Mouse (Mus musculus) ES-E14 (cell line): Measurements from ENCODE around the gene Ttc9c. TPM values are rescaled to one million over a fixed set of nuclear protein-coding genes. Genes with fewer than 3 reads are reported as not detected.
"Not testable (repeated sequence)": the region's sequence is repeated elsewhere in the genome, so short reads cannot be mapped to it uniquely, and the experiment has no call there.

Experiments
- DNase-seq: peaks from one replicate; pipeline ENCODE4 v3.0.0-alpha.2; 2013; ENCODE audit warnings: low read depth, low spot score
- H3K27ac ChIP-seq: 2 replicates; pipeline ENCODE4 v1.5.1; 2012; ENCODE audit warnings: low read depth, mild to moderate bottlenecking, low read length, moderate library complexity, mixed read lengths; ENCODE audit not compliant: poor library complexity, insufficient read depth, severe bottlenecking
- H3K36me3 ChIP-seq: 2 replicates; pipeline ENCODE4 v1.6.1; 2012; ENCODE audit warnings: mild to moderate bottlenecking, low read length, moderate library complexity, mixed read lengths; ENCODE audit not compliant: control insufficient read depth, poor library complexity, insufficient read depth, severe bottlenecking
- H3K4me1 ChIP-seq, 2 experiments: fragments of 150-350 bp in 1 of 2; sonication (generic) in 1 of 2; 2 replicates each; pipeline ENCODE4 v1.6.1; 2012; ENCODE audit warnings: low read length in 2 of 2, mild to moderate bottlenecking in 1 of 2, mixed read lengths in 1 of 2; ENCODE audit not compliant: control insufficient read depth in 2 of 2, insufficient read depth in 2 of 2, poor library complexity in 1 of 2
- H3K4me3 ChIP-seq, 2 experiments: fragments of 150-350 bp in 1 of 2; sonication (generic) in 1 of 2; 2 replicates each; pipeline ENCODE4 v1.5.1; 2012; ENCODE audit warnings: low read length in 2 of 2, low read depth in 1 of 2, mild to moderate bottlenecking in 1 of 2, mixed read lengths in 1 of 2; ENCODE audit not compliant: insufficient read depth in 1 of 2, poor library complexity in 1 of 2, severe bottlenecking in 1 of 2
- H3K9ac ChIP-seq: 2 replicates; pipeline ENCODE4 v1.6.1; 2012; ENCODE audit warnings: low read depth, mild to moderate bottlenecking, low read length, mixed read lengths; ENCODE audit not compliant: poor library complexity, insufficient read depth, severe bottlenecking
- H3K9me3 ChIP-seq: fragments of 150-350 bp; sonication (generic); 2 replicates; pipeline ENCODE4 v1.6.1; 2012; ENCODE audit warnings: low read depth, mild to moderate bottlenecking, low read length; ENCODE audit not compliant: control insufficient read depth, insufficient read depth
- CHD2 ChIP-seq: IDR thresholded peaks from 2 replicates; pipeline ENCODE4 v1.6.1; 2014; ENCODE audit warnings: mild to moderate bottlenecking, low read depth, low read length, inconsistent platforms
- HCFC1 ChIP-seq: IDR thresholded peaks from 2 replicates; pipeline ENCODE4 v1.6.1; 2012; ENCODE audit warnings: low read length, inconsistent platforms, borderline replicate concordance; ENCODE audit not compliant: insufficient read depth
- MAFK ChIP-seq: IDR thresholded peaks from 2 replicates; pipeline ENCODE4 v1.6.1; 2014; ENCODE audit warnings: mild to moderate bottlenecking, low read depth, low read length, inconsistent platforms; ENCODE audit not compliant: insufficient read depth
- ZC3H11A ChIP-seq: IDR thresholded peaks from 2 replicates; pipeline ENCODE4 v1.6.1; 2012; ENCODE audit warnings: low read depth, mild to moderate bottlenecking, inconsistent platforms, low read length, borderline replicate concordance
- ZNF384 ChIP-seq: IDR thresholded peaks from 2 replicates; pipeline ENCODE4 v1.6.1; 2012; ENCODE audit warnings: low read depth, low read length, inconsistent platforms
- in situ Hi-C, 2 experiments: fragments of 600-800 bp; cut with MboI; formaldehyde crosslinking; loops; one replicate each; pipeline ENCODE4 v1.15.1; 2025; ENCODE audit warnings: low sequenced_read_pairs in 2 of 2, inconsistent platforms in 1 of 2; ENCODE audit not compliant: unreplicated experiment in 2 of 2
- total RNA-seq: library from RNA; depleted of rRNA; stranded (reverse); fragments of 300-350 nt; gene quantifications from 2 replicates; pipeline ENCODE4 v1.2.3, GENCODE M21; 2012

Ttc9c gene
- total RNA-seq, 1 experiment: 42.6 TPM

DNA sequence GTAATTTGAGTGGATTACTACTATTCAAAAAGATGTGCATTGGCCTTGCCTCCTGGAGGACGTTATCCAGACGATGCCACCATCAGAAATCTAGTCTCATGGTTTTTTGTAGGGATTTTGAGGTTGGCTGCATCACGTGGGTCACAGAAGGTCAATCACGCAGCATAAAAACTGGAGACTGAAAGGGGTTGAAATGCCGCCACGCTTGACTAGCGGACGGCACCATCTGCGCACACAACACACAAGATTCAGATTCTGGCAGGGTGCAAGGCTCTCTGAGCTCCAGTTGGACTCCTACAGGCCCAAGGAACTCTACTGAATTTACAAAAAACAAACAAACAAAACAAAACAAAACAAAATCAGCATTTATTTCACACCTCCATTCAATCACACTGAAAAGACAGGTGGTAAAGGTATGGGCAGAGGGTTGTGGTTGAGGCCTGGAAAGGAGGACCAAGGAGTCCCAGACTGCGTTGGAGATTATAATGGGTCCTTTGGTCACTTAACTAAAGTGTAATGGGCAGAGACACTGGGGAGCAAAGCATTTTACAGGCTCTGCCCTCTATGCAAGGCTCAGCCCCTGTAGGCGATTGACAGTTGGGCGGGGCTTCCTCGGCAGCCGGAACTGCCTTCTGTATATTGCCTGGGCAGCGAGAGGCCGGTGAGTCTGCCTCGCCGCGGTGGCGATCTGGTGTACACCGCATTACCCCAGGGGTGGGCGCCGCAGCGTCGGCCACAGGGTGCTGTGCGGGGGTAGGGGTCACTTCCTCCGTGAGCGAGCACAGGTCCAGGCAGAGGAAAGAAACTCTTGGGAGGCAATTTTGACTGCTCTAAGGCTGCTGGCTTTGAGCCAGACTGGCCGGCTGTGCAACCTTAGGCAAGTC is 21.0 kb upstream of the Ttc9c start:
- no peaks in the 10 kb centered on the region; the same call in 1 of the 2 replicates for H3K36me3 ChIP-seq
- TF ChIP-seq ZNF384 (no peak), CHD2 (no peak), HCFC1 (no peak), MAFK (no peak)
- no peak overlapping the region for H3K27ac ChIP-seq
- no peaks in the 10 kb centered on the region for H3K9me3 ChIP-seq
- in situ Hi-C loops: no loop called here
- no peak for DNase-seq
- peak overlapping the region; percentile 51 for H3K9ac ChIP-seq
- H3K4me3 ChIP-seq: peak overlapping the region; percentile 63 to 70
- peaks cover 2 to 11% of the 10 kb centered on the region in 2 experiments; a peak in 3 of 4 replicates for H3K4me1 ChIP-seq

DNA sequence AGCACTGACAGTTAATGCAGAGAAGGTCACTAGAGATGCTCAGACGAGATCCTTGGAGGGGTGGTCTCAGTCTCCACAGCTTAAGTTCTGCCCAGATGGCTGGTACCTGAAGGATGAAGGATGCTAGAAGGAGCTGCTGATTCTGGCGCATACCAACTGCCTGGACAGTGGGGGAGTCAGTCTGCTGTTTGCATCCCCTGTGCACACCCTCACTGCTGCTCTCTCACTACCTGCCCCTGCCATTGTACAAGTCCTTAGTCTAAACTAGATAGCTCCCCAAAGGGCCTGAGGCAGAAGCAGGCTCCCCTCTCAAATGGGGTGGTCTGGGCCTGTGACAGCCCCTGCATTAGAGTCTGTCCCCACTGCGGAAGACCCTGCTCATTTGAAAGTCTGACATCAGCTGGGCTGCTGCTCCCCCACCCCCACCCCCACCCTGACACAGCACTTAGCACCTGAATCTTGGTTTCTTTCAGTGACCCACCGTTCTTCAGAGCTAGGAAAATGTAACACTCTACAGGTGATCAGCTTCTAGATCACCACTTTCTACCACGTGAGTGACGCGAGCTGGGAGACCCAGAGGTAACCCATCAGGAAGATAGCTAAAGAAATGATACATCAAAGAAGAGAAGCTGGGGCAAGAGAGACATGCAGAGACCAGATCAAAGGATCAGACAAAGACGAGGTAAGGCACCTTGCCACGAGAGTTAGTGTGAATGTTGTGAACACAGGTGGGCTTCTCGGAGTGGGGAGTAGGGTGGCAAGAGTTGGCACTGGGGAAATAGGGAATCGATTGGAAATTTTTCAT is 20.2 kb upstream of the Ttc9c start, which contains the start of gene Gng3:
Gng3 (minus strand) TSS at position 92 of the 805 bp plus-strand sequence.
- H3K9me3 ChIP-seq: no peaks in the 10 kb centered on the region
- TF ChIP-seq MAFK: peak; percentile 71
- TF ChIP-seq HCFC1: no peak
- H3K27ac ChIP-seq: peak within 1 kb of the TSS; percentile 96; the same call in 1 of the 2 replicates
- peak; percentile 57 for DNase-seq
- peaks cover 2 to 11% of the 10 kb centered on the region in 2 experiments; a peak in 3 of 4 replicates for H3K4me1 ChIP-seq
- H3K9ac ChIP-seq: peak within 1 kb of the TSS; percentile 90
- in situ Hi-C loops: no loop called here
- peak within 1 kb of the TSS; percentile 64 to 74 for H3K4me3 ChIP-seq
- peaks cover 1% of the 10 kb centered on the region for H3K36me3 ChIP-seq

DNA sequence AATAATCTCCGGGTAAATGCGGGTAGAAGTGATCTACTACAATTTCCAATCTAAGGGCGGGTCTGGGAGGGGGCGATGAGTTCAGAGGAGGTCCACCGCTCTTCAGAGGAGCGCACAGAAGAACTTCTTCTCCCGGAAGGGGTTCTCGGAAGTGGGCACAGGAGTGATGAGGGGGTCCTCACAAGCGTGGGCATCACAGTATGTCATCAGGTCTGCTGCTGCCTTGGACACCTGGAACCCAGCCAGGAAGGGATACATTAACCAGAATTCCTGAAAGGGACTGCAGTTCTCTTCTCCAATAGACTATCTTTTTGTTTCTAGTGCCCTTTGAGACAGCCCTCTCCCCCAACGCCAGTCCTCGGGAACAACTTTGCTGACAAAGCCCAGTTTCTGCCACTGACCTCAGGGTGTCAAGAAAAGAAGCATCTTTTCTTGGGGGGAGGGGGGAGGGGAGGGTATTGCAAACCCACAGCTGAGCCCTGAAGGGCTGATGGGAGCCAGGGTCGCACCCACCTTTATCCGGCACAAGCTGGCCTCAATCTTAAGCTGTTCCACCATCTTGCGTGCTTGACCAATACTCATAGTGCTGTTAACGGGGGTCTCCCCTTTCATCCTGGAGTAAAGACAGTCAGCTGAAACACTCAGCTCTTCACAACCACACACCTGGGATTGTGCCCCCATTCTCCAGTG is 19.1 kb upstream of the Ttc9c start:
- in situ Hi-C loops: no loop called here
- TF ChIP-seq ZC3H11A: no peak
- TF ChIP-seq CHD2: no peak
- TF ChIP-seq MAFK: no peak
- no peak for TF ChIP-seq HCFC1
- no peak for TF ChIP-seq ZNF384
- no peaks in the 10 kb centered on the region for H3K9me3 ChIP-seq
- H3K9ac ChIP-seq: peak overlapping the region; percentile 90
- DNase-seq: no peak
- H3K27ac ChIP-seq: peak overlapping the region; percentile 96; the same call in 1 of the 2 replicates
- peaks cover 2 to 11% of the 10 kb centered on the region in 2 experiments; a peak in 3 of 4 replicates for H3K4me1 ChIP-seq
- peaks cover 2% of the 10 kb centered on the region for H3K36me3 ChIP-seq
- peak overlapping the region; percentile 64 to 74 for H3K4me3 ChIP-seq

DNA sequence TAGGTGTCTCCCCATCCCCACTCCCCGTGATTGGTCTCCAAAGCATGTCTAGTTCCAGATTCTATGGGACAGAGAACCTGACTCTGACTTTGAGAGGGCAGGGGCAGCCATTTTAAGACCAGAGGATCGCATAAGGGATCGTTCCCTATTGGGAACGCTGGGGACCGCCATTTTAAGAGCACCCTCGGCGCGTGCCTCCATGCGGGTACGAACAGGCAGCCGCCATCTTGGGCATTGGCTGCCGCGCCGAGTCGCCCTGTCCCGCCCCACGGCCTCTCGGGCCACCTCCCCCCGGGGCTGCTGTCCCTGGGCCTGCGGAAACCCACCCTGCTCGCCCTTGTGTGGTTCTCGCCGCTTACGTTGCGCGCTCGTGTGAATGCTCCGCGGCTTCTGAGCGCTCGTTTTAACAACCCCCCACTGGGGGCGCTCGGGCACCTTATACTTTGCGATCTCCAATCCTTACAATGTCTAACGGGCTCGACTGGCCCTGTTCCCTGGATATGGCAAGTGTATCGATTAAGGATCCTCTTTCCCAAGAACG is 18.2 kb upstream of the Ttc9c start, which contains the start of gene Bscl2:
Bscl2 (plus strand) TSS at position 217 of the 541 bp plus-strand sequence.
- no peak for TF ChIP-seq ZNF384
- TF ChIP-seq ZC3H11A: peak; percentile 99
- TF ChIP-seq CHD2: no peak
- TF ChIP-seq HCFC1: peak; percentile 71
- Histone ChIP-seq H3K4me1 (peaks cover 2 to 11% of the 10 kb centered on the region in 2 experiments; a peak in 3 of 4 replicates), H3K36me3 (peaks cover 10% of the 10 kb centered on the region), H3K9ac (peak within 1 kb of the TSS; percentile 90), H3K27ac (peak within 1 kb of the TSS; percentile 96), H3K9me3 (no peaks in the 10 kb centered on the region), H3K4me3 (peak within 1 kb of the TSS; percentile 64 to 74)
- DNase-seq: peak; percentile 78
- in situ Hi-C loops: no loop called here

DNA sequence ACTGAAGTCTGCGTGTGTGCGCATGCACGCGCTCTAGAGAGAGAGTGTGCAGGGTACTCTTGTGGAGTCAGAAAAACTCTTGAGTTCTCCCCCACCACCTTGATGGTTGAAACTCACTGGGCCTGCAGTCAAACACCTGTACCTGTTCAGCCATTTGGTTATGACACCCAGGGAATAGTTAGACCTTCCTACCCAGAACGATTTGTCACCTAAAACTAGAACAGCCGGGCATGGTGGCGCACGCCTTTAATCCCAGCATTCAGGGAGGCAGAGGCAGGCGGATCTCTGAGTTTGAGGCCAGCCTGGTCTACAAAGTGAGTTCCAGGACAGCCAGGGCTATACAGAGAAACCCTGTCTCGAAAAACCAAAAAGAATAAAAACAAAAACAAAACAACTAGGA is 17.2 kb upstream of the Ttc9c start:
- H3K4me1 ChIP-seq: peaks cover 2 to 11% of the 10 kb centered on the region in 2 experiments; a peak in 3 of 4 replicates
- H3K36me3 ChIP-seq: peaks cover 15% of the 10 kb centered on the region
- DNase-seq, H3K9me3 ChIP-seq, H3K9ac ChIP-seq, in situ Hi-C loops, H3K4me3 ChIP-seq: not testable (repeated sequence)
- H3K27ac ChIP-seq: peak overlapping the region; percentile 22; the same call in 1 of the 2 replicates
